Mouse (Mus musculus) ovary, postnatal 10 days (tissue): ENCODE measurements around the gene Rapgef5.
"Not testable (repeated sequence)": the region's sequence is repeated elsewhere in the genome, so short reads cannot be mapped to it uniquely, and the experiment has no call there.

Experiments used
- DNase-seq: peaks from one replicate; pipeline ENCODE4 v3.0.0; 2022; ENCODE audit warnings: low spot score

Gene Rapgef5

GRCm38 (mm10) chr12:117769113-117769512, 252.8 kb downstream of the Rapgef5 start:
- peak; percentile 25 for DNase-seq

- DNase-seq = no peak
Measured at GRCm38 (mm10) chr12:117770211-117770610, 253.9 kb downstream of the Rapgef5 start.

GRCm38 (mm10) chr12:117771156-117771555, 254.9 kb downstream of the Rapgef5 start:
- DNase-seq = no peak

- DNase-seq = peak; percentile 24
Measured at GRCm38 (mm10) chr12:117772638-117773037, 256.4 kb downstream of the Rapgef5 start.

- DNase-seq = no peak
Measured at GRCm38 (mm10) chr12:117776841-117777240, 260.6 kb downstream of the Rapgef5 start.

GRCm38 (mm10) chr12:117781360-117781759, 265.1 kb downstream of the Rapgef5 start:
- DNase-seq = no peak

GRCm38 (mm10) chr12:117783426-117783825, 267.1 kb downstream of the Rapgef5 start:
- DNase-seq = no peak

GRCm38 (mm10) chr12:117786621-117787020, 270.3 kb downstream of the Rapgef5 start:
- DNase-seq = no peak

- DNase-seq = no peak
Measured at GRCm38 (mm10) chr12:117788513-117789011, 272.3 kb downstream of the Rapgef5 start.

- no peak for DNase-seq
Measured at GRCm38 (mm10) chr12:117789017-117789416, 272.7 kb downstream of the Rapgef5 start.

- no peak for DNase-seq
Measured at GRCm38 (mm10) chr12:117795303-117795702, 279.0 kb downstream of the Rapgef5 start.

GRCm38 (mm10) chr12:117803989-117804388, 287.7 kb downstream of the Rapgef5 start, which contains the start of gene Cdca7l:
TSS of gene Cdca7l (plus strand) at chr12:117804289.
- not testable (repeated sequence) for DNase-seq

GRCm38 (mm10) chr12:117805576-117805975, 289.3 kb downstream of the Rapgef5 start:
- DNase-seq = no peak

GRCm38 (mm10) chr12:117806007-117806451, 289.8 kb downstream of the Rapgef5 start:
- no peak for DNase-seq

- no peak for DNase-seq
Measured at GRCm38 (mm10) chr12:117806470-117806869, 290.2 kb downstream of the Rapgef5 start.

GRCm38 (mm10) chr12:117807637-117808036, 291.4 kb downstream of the Rapgef5 start:
- DNase-seq = no peak

- DNase-seq = no peak
Measured at GRCm38 (mm10) chr12:117808355-117809326, 292.4 kb downstream of the Rapgef5 start.
